Mouse (Mus musculus) neutrophil, adult 5-6 weeks (primary cell): ENCODE data around the gene Gm10309. TPM values are rescaled to one million over a fixed set of nuclear protein-coding genes. Genes with fewer than 3 reads are reported as not detected.

Source experiments
- ATAC-seq: fragments of 151-379, 151-347 bp; 2 replicates; pipeline ENCODE4 v1.8.0; 2017; ENCODE audit warnings: mild to moderate bottlenecking, moderate TSS enrichment; ENCODE audit not compliant: insufficient number of reproducible peaks, poor library complexity, low FRiP score, severe bottlenecking; ENCODE audit errors: extremely low read depth
- total RNA-seq: library from RNA; stranded (forward); fragments of 200-1000 nt; gene quantifications from 2 replicates; pipeline ENCODE4 v1.2.3, GENCODE M21; 2017

The Gm10309 gene
- total RNA-seq, 1 experiment from 2014 or later = not detected

DNA sequence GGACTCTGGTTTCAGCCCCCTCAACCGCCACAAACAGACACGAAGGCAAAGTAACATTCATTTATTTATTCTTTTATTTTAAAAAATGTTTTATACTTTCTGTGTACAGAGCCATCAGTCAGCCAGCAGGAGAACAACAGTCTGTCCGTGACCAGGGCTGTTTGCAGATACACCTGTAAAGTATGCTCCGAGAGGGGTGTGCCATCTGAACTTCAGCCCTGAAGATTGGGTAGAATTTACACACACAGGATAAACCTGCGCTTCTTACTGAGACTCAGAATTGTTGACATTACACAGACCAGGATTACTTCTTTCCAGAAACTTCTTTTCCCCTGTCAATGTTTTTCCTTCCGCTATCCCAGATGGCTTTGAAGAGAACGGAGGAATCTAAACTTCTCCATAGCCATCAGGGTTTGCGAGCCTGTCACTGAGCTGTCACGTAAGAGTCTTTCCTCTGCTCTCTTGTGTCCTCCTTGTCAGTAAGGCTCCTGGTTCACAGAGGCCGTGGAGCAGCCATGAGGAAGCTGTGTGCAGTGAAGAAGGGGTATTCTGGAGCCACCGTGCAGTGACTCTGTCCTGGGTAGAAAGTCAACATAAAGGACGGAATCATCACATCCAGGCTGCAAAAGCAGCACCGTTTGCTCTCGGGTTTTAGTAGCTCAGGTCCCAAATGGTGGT is 51.2 kb downstream of the Gm10309 start:
- ATAC-seq = no peak

DNA sequence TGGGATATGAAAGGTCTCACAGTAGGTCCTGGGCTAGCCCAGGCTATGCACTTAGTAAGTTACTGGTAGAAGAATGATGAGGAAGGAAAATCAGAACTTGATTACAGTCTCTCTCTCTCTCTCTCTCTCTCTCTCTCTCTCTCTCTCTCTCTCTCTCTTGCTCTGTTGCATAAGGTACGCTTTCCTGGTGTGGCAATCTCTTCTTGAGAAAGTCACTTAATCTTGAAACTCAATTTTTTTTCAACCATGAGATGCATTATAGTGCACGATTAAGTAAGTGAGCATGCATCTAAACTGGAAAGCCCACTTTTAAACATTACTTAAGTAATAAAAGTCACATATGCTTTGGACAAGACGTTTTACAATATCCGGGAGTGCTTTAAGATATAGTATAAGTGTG is 52.1 kb downstream of the Gm10309 start:
- no peak for ATAC-seq

Other genes starting within 250 kb of the Gm10309 start
- gene Epas1, start 248.5 kb upstream of the Gm10309 start, total RNA-seq = 0.12 and 0.70 TPM in 2 replicates